Mouse (Mus musculus) testis, postnatal 10 days (tissue): ENCODE data around the gene Tldc1.
A peak's percentile ranks its signal among the peaks of the same experiment; 100 is the strongest.

Experiments
- DNase-seq: peaks from one replicate; pipeline ENCODE4 v3.0.0; 2021; ENCODE audit warnings: low spot score

Gene Tldc1

GRCm38 (mm10) chr8:119722348-119722747 is 55.9 kb downstream of the Tldc1 start:
- DNase-seq: no peak

GRCm38 (mm10) chr8:119719011-119719501 is 59.2 kb downstream of the Tldc1 start:
- no peak for DNase-seq

- DNase-seq: peak; percentile 68
Measured at GRCm38 (mm10) chr8:119717765-119718164, 60.5 kb downstream of the Tldc1 start.

DNA sequence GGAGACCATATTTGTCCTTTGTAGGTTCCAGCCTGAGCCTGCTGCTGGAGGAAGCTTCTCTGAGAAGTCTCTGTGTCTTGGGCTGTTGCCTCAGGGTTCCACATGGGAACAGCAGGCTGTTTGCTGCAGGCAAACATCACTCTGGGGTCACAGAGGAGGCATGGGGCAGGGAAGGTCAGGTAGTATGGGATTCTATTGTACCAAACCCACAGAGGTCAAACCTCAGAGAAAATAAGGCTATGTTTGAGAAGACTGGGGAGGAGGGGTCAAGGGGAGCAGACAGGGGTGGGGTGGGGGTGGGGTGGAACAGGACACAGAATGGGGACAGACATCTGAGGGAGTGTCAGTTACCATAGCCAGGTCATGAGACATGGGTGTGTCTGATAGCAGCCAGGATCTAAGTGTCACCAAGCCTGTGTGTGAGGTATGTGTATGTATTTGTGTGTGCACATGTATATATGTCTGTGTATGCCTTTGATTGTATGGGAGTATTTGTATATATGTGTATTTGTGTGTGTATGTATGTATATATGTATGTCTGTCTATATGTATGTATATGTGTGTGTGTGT is 61.4 kb downstream of the Tldc1 start:
- DNase-seq: no peak

DNA sequence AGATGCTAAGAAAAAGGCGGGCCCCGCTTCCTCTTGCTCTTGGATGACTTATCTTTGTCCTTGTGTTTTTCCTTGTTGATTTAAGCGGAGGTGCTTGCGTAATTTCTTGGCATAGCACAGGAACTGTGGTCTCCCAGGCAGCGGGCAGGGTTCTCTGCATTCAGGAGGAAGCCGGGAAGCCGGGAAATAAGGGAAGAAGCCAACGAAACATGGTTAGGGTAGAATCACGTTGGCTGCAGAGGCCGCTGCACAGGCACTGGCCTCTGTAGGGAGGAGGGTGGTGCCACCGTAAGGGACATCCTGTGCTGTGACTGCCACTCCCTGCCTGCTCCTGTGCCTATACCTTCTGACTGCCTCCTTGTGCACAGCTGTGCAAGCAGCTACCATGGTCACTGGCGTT is 63.0 kb downstream of the Tldc1 start:
- no peak for DNase-seq

DNA sequence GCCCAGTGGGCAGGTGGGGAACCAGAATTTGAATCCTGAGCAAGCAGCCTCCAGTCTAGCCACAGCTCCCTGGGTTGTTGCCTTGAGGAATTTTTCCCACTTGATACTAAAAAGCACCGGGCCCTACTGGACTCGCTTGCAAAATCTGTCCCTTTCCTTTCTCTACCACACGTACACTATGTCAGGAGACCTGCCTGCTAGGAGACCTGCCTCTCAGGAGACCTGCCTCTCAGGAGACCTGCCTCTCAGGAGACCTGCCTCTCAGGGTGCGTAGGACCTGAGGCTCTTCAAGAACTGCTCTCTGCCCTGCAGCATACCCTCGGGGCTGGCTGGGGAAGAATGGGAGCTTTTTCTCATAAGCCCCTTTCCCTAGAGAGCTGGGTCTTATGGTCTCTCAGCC is 64.8 kb downstream of the Tldc1 start:
- no peak for DNase-seq

DNA sequence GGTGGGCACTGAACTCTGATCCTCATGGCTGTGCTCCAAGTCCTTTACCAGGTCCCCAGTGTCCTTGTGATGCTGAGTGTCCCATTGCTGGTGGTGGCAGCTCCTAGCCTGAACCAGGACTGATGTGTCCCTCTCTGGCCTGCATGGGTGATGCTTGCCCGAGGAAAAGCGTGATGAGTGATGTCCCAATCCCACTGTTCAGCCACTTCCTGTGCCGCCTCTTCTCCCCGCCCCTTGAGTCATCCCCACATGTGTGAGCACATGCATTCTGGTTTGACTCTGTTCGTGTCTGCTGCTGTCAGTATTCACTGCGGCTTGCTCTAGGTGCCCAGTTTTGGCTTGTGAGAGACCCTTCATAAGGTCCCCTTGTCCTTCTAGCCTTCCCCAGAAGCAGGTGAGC is 66.0 kb downstream of the Tldc1 start:
- no peak for DNase-seq
